Mouse (Mus musculus) spleen, adult 2 months (tissue): Measurements from ENCODE around the gene Sgk1. TPM values are rescaled to one million over a fixed set of nuclear protein-coding genes. Genes with fewer than 3 reads are reported as not detected.

Experiments
- DNase-seq, 2 experiments: peaks; one replicate each; pipeline versions ENCODE4 v3.0.0 to v3.0.0-alpha.2; 2012 to 2021; ENCODE audit warnings: low spot score in 2 of 2, low read depth in 1 of 2
- H3K27ac ChIP-seq: fragments of 200-500 bp; 2 replicates; pipeline ENCODE4 v1.5.1; 2012; ENCODE audit warnings: low read length, inconsistent platforms; ENCODE audit not compliant: insufficient read depth
- H3K27me3 ChIP-seq: fragments of 200-500 bp; 2 replicates; pipeline ENCODE4 v1.6.1; 2012; ENCODE audit warnings: mild to moderate bottlenecking, moderate library complexity, low read length, inconsistent platforms; ENCODE audit not compliant: control insufficient read depth, insufficient read depth
- H3K36me3 ChIP-seq: fragments of 200-500 bp; 2 replicates; pipeline ENCODE4 v1.6.1; 2012; ENCODE audit warnings: mild to moderate bottlenecking, low read length, inconsistent platforms; ENCODE audit not compliant: control insufficient read depth, insufficient read depth
- H3K4me1 ChIP-seq: fragments of 200-500 bp; 2 replicates; pipeline ENCODE4 v1.6.1; 2011; ENCODE audit warnings: inconsistent platforms; ENCODE audit not compliant: control insufficient read depth, insufficient read depth, insufficient read length
- H3K4me3 ChIP-seq: fragments of 200-500 bp; 2 replicates; pipeline ENCODE4 v1.5.1; 2011; ENCODE audit warnings: mild to moderate bottlenecking, inconsistent platforms; ENCODE audit not compliant: insufficient read depth, insufficient read length; ENCODE audit errors: extremely low read depth
- CTCF ChIP-seq: fragments of 200-500 bp; IDR thresholded peaks from 2 replicates; pipeline ENCODE4 v1.5.1; 2011; ENCODE audit warnings: mild to moderate bottlenecking, inconsistent platforms; ENCODE audit not compliant: insufficient read depth, insufficient read length, insufficient replicate concordance; ENCODE audit errors: extremely low read depth
- POLR2A ChIP-seq: fragments of 200-500 bp; IDR thresholded peaks from 2 replicates; pipeline ENCODE4 v1.6.1; 2011; ENCODE audit warnings: low read depth, low read length, inconsistent platforms
- WGBS: fragments of 180-500 bp; shearing (Covaris S2); methylation state at CpG from one replicate; pipeline ENCODE4 v1.1.7; 2018; 5-methylcytosine and 5-hydroxymethylcytosine counted together
- polyA plus RNA-seq: library from polyadenylated mRNA; depleted of rRNA; stranded (reverse); fragments of >200 nt; gene quantifications from 2 replicates; pipeline ENCODE4 v1.2.3, GENCODE M21; 2012

Gene Sgk1
- polyA plus RNA-seq, 1 experiment = 15.8 TPM

- no peak overlapping the region for H3K27ac ChIP-seq
- peak overlapping the region; percentile 41; the same call in 1 of the 2 replicates for H3K4me3 ChIP-seq
- no peaks in the 10 kb centered on the region for H3K27me3 ChIP-seq
- TF ChIP-seq CTCF (peak; percentile 77; the same call in 1 of the 2 replicates), POLR2A (no peak)
- H3K4me1 ChIP-seq = peaks cover 11% of the 10 kb centered on the region; the same call in 1 of the 2 replicates
- peaks cover 27% of the 10 kb centered on the region for H3K36me3 ChIP-seq
- DNase-seq = peak; percentile 51 to 80
- 53% methylated on average over 11 of the region's 11 CpGs for WGBS
Observed at GRCm38 (mm10) chr10:21995661-21996308, 113.8 kb downstream of the Sgk1 start.

- H3K27ac ChIP-seq = no peak overlapping the region
- peaks cover 10% of the 10 kb centered on the region; the same call in 1 of the 2 replicates for H3K4me1 ChIP-seq
- 91% methylated on average over 14 of the region's 14 CpGs for WGBS
- H3K36me3 ChIP-seq = peaks cover 27% of the 10 kb centered on the region
- TF ChIP-seq CTCF (no peak), POLR2A (no peak)
- no peaks in the 10 kb centered on the region for H3K27me3 ChIP-seq
- H3K4me3 ChIP-seq = no peak overlapping the region
- no peak for DNase-seq
Observed at GRCm38 (mm10) chr10:21996660-21997447, 114.9 kb downstream of the Sgk1 start.

GRCm38 (mm10) chr10:21997550-21998204 is 115.7 kb downstream of the Sgk1 start:
- DNase-seq = no peak
- Histone ChIP-seq H3K27me3 (no peaks in the 10 kb centered on the region), H3K4me1 (peaks cover 4% of the 10 kb centered on the region; the same call in 1 of the 2 replicates), H3K27ac (no peak overlapping the region), H3K4me3 (no peak overlapping the region), H3K36me3 (peaks cover 27% of the 10 kb centered on the region)
- 93% methylated on average over 12 of the region's 12 CpGs for WGBS
- no peak for TF ChIP-seq CTCF
- TF ChIP-seq POLR2A = no peak

- no peak overlapping the region for H3K27ac ChIP-seq
- peaks cover 4% of the 10 kb centered on the region; the same call in 1 of the 2 replicates for H3K4me1 ChIP-seq
- TF ChIP-seq CTCF (no peak), POLR2A (no peak)
- no peak for DNase-seq
- no peaks in the 10 kb centered on the region for H3K27me3 ChIP-seq
- 0 out of 2 replicates have a peak overlapping the region, but pooled peaks have one; percentile 13 for H3K4me3 ChIP-seq
- WGBS = 88% methylated on average over 28 of the region's 28 CpGs
- H3K36me3 ChIP-seq = peaks cover 27% of the 10 kb centered on the region
Observed at GRCm38 (mm10) chr10:21998503-21999180, 116.7 kb downstream of the Sgk1 start.

DNA sequence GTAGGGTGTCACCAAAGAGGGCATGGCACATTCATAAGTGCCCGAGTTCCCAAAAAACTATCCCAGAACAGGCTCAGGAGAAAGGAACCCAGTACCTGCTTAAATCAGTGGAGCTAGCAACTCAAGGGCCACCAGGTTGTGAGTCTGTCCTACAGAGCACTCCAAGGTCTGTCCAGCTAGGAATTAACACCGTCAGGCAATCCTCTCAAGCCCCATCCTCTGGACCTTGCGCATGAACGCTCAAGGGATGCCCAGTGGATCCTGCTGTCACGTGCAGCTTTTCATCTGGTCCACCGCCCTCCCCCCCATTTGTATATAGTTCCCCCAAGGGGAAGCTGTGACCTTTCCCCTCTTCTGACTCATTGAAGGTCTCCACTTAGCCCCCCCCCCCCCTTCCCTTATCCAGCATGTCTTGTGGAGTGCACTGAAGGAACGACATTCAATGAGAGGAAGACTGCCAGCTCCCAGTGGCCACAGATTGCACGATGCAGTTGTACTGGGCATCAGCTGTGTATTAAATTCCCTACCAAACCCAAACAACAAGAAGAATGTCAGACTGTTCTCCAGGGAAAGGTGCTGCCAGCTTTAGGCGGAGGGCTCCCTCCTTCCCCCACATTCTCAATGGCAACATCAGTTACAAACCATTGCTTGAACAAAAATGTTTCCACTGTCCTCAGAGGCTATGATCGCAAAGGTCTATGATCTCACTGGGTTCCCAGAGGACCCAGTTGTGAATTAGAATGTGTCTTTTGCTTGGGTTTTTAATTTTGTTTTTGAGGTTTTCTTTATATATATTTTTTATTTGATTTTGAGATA is 118.7 kb downstream of the Sgk1 start:
- 81% methylated on average over 10 of the region's 10 CpGs for WGBS
- TF ChIP-seq POLR2A (no peak), CTCF (no peak)
- DNase-seq = no peak
- Histone ChIP-seq H3K4me3 (no peak overlapping the region), H3K27me3 (no peaks in the 10 kb centered on the region), H3K36me3 (peaks cover 27% of the 10 kb centered on the region), H3K27ac (no peak overlapping the region), H3K4me1 (peaks cover 4% of the 10 kb centered on the region; the same call in 1 of the 2 replicates)
